Comparison of ENCODE assay signal across 9 mouse cellular contexts in genomic region chr1:36949591-36950184, GRCm38 (mm10). TPM values are rescaled to one million over a fixed set of nuclear protein-coding genes. Genes with fewer than 3 reads are reported as not detected.
A peak's percentile ranks its signal among the peaks of the same experiment; 100 is the strongest.
DNase-seq lines count a peak whose midpoint lies in the region; ATAC-seq lines count a peak whose summit lies in the region.
"Had no signal": no experiment of that assay in that cellular context is flagged by ENCODE, and none has a peak within 500 bp of the region (broad histone marks: within the 10 kb centered on the region; RNA-seq: fewer than 3 reads in every experiment).

No protein-coding gene starts in this region.

- no peak for ATAC-seq in kidney, embryonic 15.5 days (replicated peaks; ENCODE audit: low FRiP score)
- ATAC-seq in erythroid progenitor cell, adult 5-6 weeks (replicated peaks; ENCODE audit: low FRiP score, poor library complexity, severe bottlenecking): no peak

- H3K9me3 ChIP-seq in kidney, embryonic 15.5 days (replicated peaks): no peaks in the 10 kb centered on the region
- H3K9me3 ChIP-seq: embryonic facial prominence, embryonic 12.5 days had no signal

- H3K4me2 ChIP-seq in kidney, embryonic 15.5 days: no peak overlapping the region
- H3K4me2 ChIP-seq: embryonic facial prominence, embryonic 12.5 days had no signal

- H3K9ac ChIP-seq in kidney, embryonic 15.5 days: no peak overlapping the region
- H3K9ac ChIP-seq: embryonic facial prominence, embryonic 12.5 days had no signal

- H3K4me3 ChIP-seq in kidney, embryonic 15.5 days (replicated peaks): no peak overlapping the region
- H3K4me3 ChIP-seq: embryonic facial prominence, embryonic 12.5 days had no signal

- H3K36me3 ChIP-seq in kidney, embryonic 15.5 days: no peaks in the 10 kb centered on the region
- H3K36me3 ChIP-seq: embryonic facial prominence, embryonic 12.5 days had no signal

- no peak overlapping the region for H3K27ac ChIP-seq in kidney, embryonic 15.5 days
- H3K27ac ChIP-seq: embryonic facial prominence, embryonic 12.5 days had no signal

- no peaks in the 10 kb centered on the region for H3K4me1 ChIP-seq in kidney, embryonic 15.5 days
- H3K4me1 ChIP-seq: embryonic facial prominence, embryonic 12.5 days had no signal

- H3K27me3 ChIP-seq in kidney, embryonic 15.5 days: no peaks in the 10 kb centered on the region
- H3K27me3 ChIP-seq: embryonic facial prominence, embryonic 12.5 days had no signal

- peak; percentile 52 for DNase-seq in kidney, adult 8-10 months
- DNase-seq in adrenal gland, adult 2 months: peak; percentile 83
- peak; percentile 39 for DNase-seq in cerebellum, adult 8-10 months
- peak; percentile 39 for DNase-seq in kidney, adult 9 months
- DNase-seq in embryo, embryonic 11 days: no peak
- no peak for DNase-seq in left cerebral cortex, adult 8-10 months (ENCODE audit: low spot score in 2 of 2)

- 73% methylated on average over 7 of the region's 7 CpGs for WGBS in kidney, embryonic 15.5 days

RNA-seq across cellular contexts. Expression of gene Tmem131, which starts 6.2 kb away (rescaled TPM):
- polyA plus RNA-seq in kidney, embryonic 15.5 days (2015; fragmentation: Nextera tagmentation; extraction: Ambion mirVana): 12.3 TPM in 2 replicates
- total RNA-seq in adrenal gland, adult 2 months (2021): 10 to 100 TPM; 38.8 to 51.0 TPM
- polyA plus RNA-seq in adrenal gland, adult 2 months (2012; rRNA removed): 15.8 and 17.8 TPM in 2 replicates
- total RNA-seq in erythroid progenitor cell, adult 5-6 weeks (2015; ENCODE audit: low replicate concordance): 128 and 139 TPM in 2 replicates
- 80.9 and 83.9 TPM in 2 replicates for total RNA-seq in erythroid progenitor cell, adult 5-6 weeks (2017; ENCODE audit: low replicate concordance)
- 10 to 100 TPM; 45.8 to 54.3 (median 53.0) TPM for total RNA-seq in left cerebral cortex, adult 8-10 months (2022)

Comparison
In these comparisons a context has a peak if more than half of its experiments do, and no peak if none do; other contexts are left out.
1. DNase-seq: peak in kidney, adult 8-10 months (2 of 2), adrenal gland, adult 2 months (single experiment), cerebellum, adult 8-10 months (single experiment) and kidney, adult 9 months (single experiment); none in embryo, embryonic 11 days (single experiment) and left cerebral cortex, adult 8-10 months (0 of 2).